Mouse (Mus musculus): ENCODE data around the gene A730009L09Rik. TPM values are rescaled to one million over a fixed set of nuclear protein-coding genes. Genes with fewer than 3 reads are reported as not detected.

The A730009L09Rik gene
- polyA plus RNA-seq, 1 experiment = 0.23 TPM

DNA sequence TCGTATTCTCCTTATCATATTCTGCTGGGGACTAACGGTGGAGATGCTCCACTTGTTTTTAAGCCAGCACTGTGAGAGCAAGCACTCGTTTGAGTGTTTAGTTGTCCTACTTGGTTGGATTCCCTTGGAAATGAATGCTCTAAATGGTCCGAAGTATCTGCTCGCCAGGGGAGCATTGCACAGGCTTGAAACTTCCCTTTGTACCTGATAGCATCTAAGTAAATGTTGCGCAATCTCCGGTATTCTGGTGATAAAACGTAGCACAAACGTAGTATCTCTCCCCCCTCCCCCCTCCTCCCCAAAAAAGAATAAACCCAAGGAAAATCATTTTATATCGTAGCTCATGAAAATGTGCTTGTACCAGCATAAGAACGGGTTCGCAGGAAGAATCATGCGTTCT lies 39.1 kb downstream of the A730009L09Rik start:
- peaks cover 2% of the 10 kb centered on the region; the same call in 1 of the 2 replicates for H3K4me1 ChIP-seq (ENCODE audit: control insufficient read depth, insufficient read depth, low read length)
- no peak overlapping the region for H3K4me3 ChIP-seq (ENCODE audit: insufficient read depth, low read length)
- TF ChIP-seq POLR2A (IDR thresholded peaks at IDR 0.05; ENCODE audit: extremely low read depth, insufficient read depth, low read length) = no peak
- TF ChIP-seq CTCF (IDR thresholded peaks at IDR 0.05; ENCODE audit: extremely low read depth, insufficient read depth, low read length) = no peak
- no peak overlapping the region for H3K27ac ChIP-seq (ENCODE audit: insufficient read depth, low read length)

GRCm38 (mm10) chr16:84558113-84558917 lies 43.4 kb downstream of the A730009L09Rik start:
- H3K27ac ChIP-seq (ENCODE audit: insufficient read depth, low read length) = no peak overlapping the region
- no peak overlapping the region for H3K4me3 ChIP-seq (ENCODE audit: insufficient read depth, low read length)
- no peak for TF ChIP-seq CTCF (IDR thresholded peaks at IDR 0.05; ENCODE audit: extremely low read depth, insufficient read depth, low read length)
- no peak for TF ChIP-seq POLR2A (IDR thresholded peaks at IDR 0.05; ENCODE audit: extremely low read depth, insufficient read depth, low read length)
- H3K4me1 ChIP-seq (ENCODE audit: control insufficient read depth, insufficient read depth, low read length) = peaks cover 2% of the 10 kb centered on the region; the same call in 1 of the 2 replicates

GRCm38 (mm10) chr16:84559569-84560278 lies 44.8 kb downstream of the A730009L09Rik start:
- peak overlapping the region; percentile 2; the same call in 1 of the 2 replicates for H3K4me3 ChIP-seq (ENCODE audit: insufficient read depth, low read length)

GRCm38 (mm10) chr16:84560279-84560602 lies 45.3 kb downstream of the A730009L09Rik start:
- TF ChIP-seq CTCF (IDR thresholded peaks at IDR 0.05; ENCODE audit: extremely low read depth, insufficient read depth, low read length) = no peak
- no peak for TF ChIP-seq POLR2A (IDR thresholded peaks at IDR 0.05; ENCODE audit: extremely low read depth, insufficient read depth, low read length)
- H3K4me3 ChIP-seq (ENCODE audit: insufficient read depth, low read length) = no peak overlapping the region
- no peak overlapping the region for H3K27ac ChIP-seq (ENCODE audit: insufficient read depth, low read length)
- H3K4me1 ChIP-seq (ENCODE audit: control insufficient read depth, insufficient read depth, low read length) = peaks cover 2% of the 10 kb centered on the region; the same call in 1 of the 2 replicates

More at GRCm38 (mm10) chr16:84559569-84560278, 44.8 kb downstream of the A730009L09Rik start:
- Histone ChIP-seq H3K27ac (ENCODE audit: insufficient read depth, low read length) (no peak overlapping the region), H3K4me1 (ENCODE audit: control insufficient read depth, insufficient read depth, low read length) (peaks cover 2% of the 10 kb centered on the region; the same call in 1 of the 2 replicates)
- TF ChIP-seq CTCF (IDR thresholded peaks at IDR 0.05; ENCODE audit: extremely low read depth, insufficient read depth, low read length) (peak; percentile 38; the same call in 1 of the 2 replicates), POLR2A (IDR thresholded peaks at IDR 0.05; ENCODE audit: extremely low read depth, insufficient read depth, low read length) (no peak)

Other genes starting within 250 kb of the A730009L09Rik start
- gene Mrpl39, start 220.6 kb downstream of the A730009L09Rik start, polyA plus RNA-seq (2012; rRNA removed) = 19.7 and 20.6 TPM in 2 replicates

Data from cortical plate, adult 2 months (tissue).